Mouse (Mus musculus) stomach, embryonic 14.5 days (tissue): ENCODE measurements around the gene Ppm1a. TPM values are rescaled to one million over a fixed set of nuclear protein-coding genes. Genes with fewer than 3 reads are reported as not detected.
A peak's percentile ranks its signal among the peaks of the same experiment; 100 is the strongest.

Experiments
- ATAC-seq: fragments of 200-750 bp; cut with Nextera tagmentation; 2 replicates; pipeline ENCODE4 v1.8.0; 2017; ENCODE audit warnings: low read depth, moderate TSS enrichment; ENCODE audit not compliant: insufficient number of reproducible peaks, insufficient read depth, low FRiP score
- H3K27ac ChIP-seq: fragments of 300-500 bp; sonication (generic); 2 replicates; pipeline ENCODE4 v1.5.1; 2014; ENCODE audit warnings: mild to moderate bottlenecking, low read length, moderate library complexity, mixed read lengths
- H3K27me3 ChIP-seq: fragments of 300-500 bp; sonication (generic); 2 replicates; pipeline ENCODE4 v1.6.1; 2014; ENCODE audit warnings: low read length, control low read depth, mixed read lengths; ENCODE audit not compliant: control insufficient read depth, insufficient read depth
- H3K36me3 ChIP-seq: fragments of 300-500 bp; sonication (generic); 2 replicates; pipeline ENCODE4 v1.6.1; 2014; ENCODE audit warnings: mild to moderate bottlenecking, control low read depth, low read length, moderate library complexity, mixed read lengths; ENCODE audit not compliant: control insufficient read depth, insufficient read depth
- H3K4me1 ChIP-seq: fragments of 300-500 bp; sonication (generic); 2 replicates; pipeline ENCODE4 v1.6.1; 2014; ENCODE audit warnings: low read length, control low read depth, mixed read lengths; ENCODE audit not compliant: control insufficient read depth, insufficient read depth
- H3K4me2 ChIP-seq: fragments of 300-500 bp; sonication (generic); replicated peaks from 2 replicates; pipeline ENCODE4 v1.6.1; 2014; ENCODE audit warnings: low read depth, low read length, control low read depth
- H3K4me3 ChIP-seq: fragments of 300-500 bp; sonication (generic); 2 replicates; pipeline ENCODE4 v1.5.1; 2014; ENCODE audit warnings: low read depth, low read length, control low read depth
- H3K9ac ChIP-seq: fragments of 300-500 bp; sonication (generic); replicated peaks from 2 replicates; pipeline ENCODE4 v1.6.1; 2014; ENCODE audit warnings: low read depth, mild to moderate bottlenecking, control low read depth, low read length, moderate library complexity, mixed read lengths
- H3K9me3 ChIP-seq: fragments of 300-500 bp; sonication (generic); 2 replicates; pipeline ENCODE4 v1.6.1; 2016; ENCODE audit warnings: low read depth, low read length, control low read depth; ENCODE audit not compliant: control insufficient read depth
- WGBS: fragments of 180-500 bp; shearing (Covaris S2); extraction: QIAGEN DNeasy Blood & Tissue Kit; methylation state at CpG from one replicate; pipeline ENCODE4 v1.1.7; 2014; 5-methylcytosine and 5-hydroxymethylcytosine counted together
- polyA plus RNA-seq: library from polyadenylated mRNA; unstranded; fragments of >200 nt; fragmentation: Nextera tagmentation; extraction: Ambion mirVana; gene quantifications from 2 replicates; pipeline ENCODE4 v1.2.1, GENCODE M21; 2014

Gene Ppm1a
- polyA plus RNA-seq, 1 experiment from 2014 or later, result 52.4 TPM

DNA sequence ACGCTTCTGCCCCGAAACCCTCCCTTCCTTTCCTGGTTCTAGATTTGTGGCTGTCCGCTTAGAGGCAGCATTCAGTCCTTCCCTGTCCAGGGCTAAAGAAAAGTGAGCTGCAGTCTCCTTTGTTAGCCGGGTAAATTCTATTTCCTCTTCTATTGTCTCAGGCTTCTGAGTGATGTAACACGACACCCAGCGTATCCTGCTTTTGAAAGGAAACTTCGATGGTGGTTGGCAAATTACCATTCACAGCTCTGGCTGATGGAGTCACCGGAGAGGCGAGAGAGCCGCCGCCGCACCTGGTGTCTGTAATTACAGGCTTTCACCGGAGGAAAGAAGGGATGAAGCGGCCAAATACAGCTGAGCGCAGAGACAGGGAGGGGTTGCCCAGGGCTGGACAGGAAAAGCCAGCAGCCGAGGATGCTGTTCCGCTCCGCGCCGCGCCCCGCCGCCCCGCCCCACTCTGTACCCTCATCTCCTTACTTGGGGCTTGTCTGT lies 63.7 kb downstream of the Ppm1a start:
- Histone ChIP-seq H3K4me2 (peak overlapping the region; percentile 69), H3K27me3 (no peaks in the 10 kb centered on the region), H3K9ac (0 out of 2 replicates have a peak overlapping the region, but pooled peaks have one; percentile 18), H3K4me1 (0 out of 2 replicates have a peak, but pooled peaks cover 5% of the 10 kb centered on the region), H3K36me3 (no peaks in the 10 kb centered on the region), H3K27ac (peak overlapping the region; percentile 80), H3K4me3 (peak overlapping the region; percentile 37), H3K9me3 (no peaks in the 10 kb centered on the region)
- ATAC-seq, result peak; percentile 84
- 5% methylated on average over 24 of the region's 24 CpGs for WGBS

DNA sequence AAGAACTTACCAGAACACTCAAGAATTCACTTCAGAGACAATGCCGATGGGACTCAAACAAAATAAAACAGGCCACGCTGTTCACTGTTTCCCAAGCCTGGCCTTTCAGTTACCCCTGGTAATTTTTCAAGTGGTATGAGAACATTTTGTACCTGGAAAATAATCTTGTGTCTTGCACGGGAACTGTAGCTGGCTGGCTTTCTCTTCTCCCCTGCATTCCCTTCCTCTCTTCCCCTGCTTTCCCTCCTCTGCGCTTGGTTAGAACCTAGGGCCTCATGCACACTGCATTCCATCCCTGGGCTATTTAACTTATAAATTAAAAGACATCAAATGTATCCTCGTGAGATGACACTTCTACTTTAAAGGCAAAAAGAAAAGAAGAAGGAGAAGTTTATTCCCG lies 64.3 kb downstream of the Ppm1a start:
- peak overlapping the region; percentile 37 for H3K4me3 ChIP-seq
- 0 out of 2 replicates have a peak, but pooled peaks have one; percentile 3 for ATAC-seq
- peak overlapping the region; percentile 69 for H3K4me2 ChIP-seq
- no peaks in the 10 kb centered on the region for H3K27me3 ChIP-seq
- no peak overlapping the region for H3K9ac ChIP-seq
- peak overlapping the region; percentile 80 for H3K27ac ChIP-seq
- H3K36me3 ChIP-seq, result no peaks in the 10 kb centered on the region
- 22% methylated on average over 6 of the region's 6 CpGs for WGBS
- no peaks in the 10 kb centered on the region for H3K9me3 ChIP-seq
- H3K4me1 ChIP-seq, result 0 out of 2 replicates have a peak, but pooled peaks cover 5% of the 10 kb centered on the region

DNA sequence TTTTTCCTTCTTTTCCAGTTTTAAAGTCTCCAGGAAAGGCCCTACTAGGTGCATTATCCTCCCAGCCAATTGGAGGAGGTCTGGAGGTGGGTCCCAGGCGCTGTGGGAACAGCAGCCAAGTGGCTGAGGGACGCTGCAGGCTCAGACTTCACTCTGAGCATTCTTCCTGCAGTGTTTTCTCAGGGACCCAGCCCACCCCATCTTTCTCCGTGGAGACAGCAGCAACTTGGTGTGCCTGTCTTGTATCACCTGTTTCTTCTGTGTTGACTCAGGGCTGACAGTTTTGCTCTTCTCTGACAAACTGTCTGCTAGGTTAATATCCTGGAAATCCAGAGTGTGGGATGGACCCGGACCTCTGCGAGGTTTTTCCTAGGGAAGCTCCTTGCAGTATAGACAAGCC lies 68.4 kb downstream of the Ppm1a start:
- no peak for ATAC-seq
- no peak overlapping the region for H3K4me3 ChIP-seq
- WGBS, result 38% methylated on average over 5 of the region's 5 CpGs
- H3K4me2 ChIP-seq, result no peak overlapping the region
- H3K27ac ChIP-seq, result no peak overlapping the region
- 0 out of 2 replicates have a peak, but pooled peaks cover 5% of the 10 kb centered on the region for H3K4me1 ChIP-seq
- no peaks in the 10 kb centered on the region for H3K9me3 ChIP-seq
- H3K9ac ChIP-seq, result no peak overlapping the region
- no peaks in the 10 kb centered on the region for H3K36me3 ChIP-seq
- no peaks in the 10 kb centered on the region for H3K27me3 ChIP-seq

DNA sequence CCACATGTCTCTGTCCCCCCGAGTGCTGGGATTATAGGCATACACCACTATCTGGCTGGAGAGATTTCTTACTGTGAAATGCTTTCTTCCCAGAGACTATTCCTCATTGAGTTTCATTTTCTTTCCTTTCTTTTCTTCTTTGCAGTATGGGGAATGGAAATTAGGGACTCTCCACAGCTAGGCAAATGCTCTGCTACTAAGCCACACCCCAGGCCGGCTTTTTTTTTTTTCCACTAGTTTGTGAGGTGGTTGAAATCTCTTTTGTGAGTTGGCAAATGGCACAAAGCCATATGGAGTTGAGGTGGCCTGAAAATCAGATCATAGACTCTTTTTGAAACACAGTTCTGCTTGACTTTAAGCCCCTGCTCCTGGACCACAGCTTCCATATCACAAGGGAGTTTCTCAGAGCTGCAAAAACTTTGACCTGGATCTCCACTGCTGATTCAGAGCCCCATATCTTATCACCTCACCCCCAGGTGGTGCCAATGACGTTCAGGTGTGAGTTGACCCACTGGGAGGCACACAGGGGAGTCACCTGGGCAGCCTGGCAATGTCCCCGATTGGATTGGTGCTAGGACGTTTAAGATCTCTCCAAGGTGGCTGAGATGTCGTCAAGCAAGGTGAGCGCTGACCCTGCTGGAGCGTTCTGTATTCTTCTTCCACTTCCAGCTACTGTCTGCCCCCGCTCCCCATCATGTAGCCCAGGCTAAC lies 71.7 kb downstream of the Ppm1a start:
- 62% methylated on average over 9 of the region's 9 CpGs for WGBS
- H3K9ac ChIP-seq, result no peak overlapping the region
- no peak for ATAC-seq
- H3K9me3 ChIP-seq, result no peaks in the 10 kb centered on the region
- H3K4me1 ChIP-seq, result 0 out of 2 replicates have a peak, but pooled peaks cover 5% of the 10 kb centered on the region
- no peak overlapping the region for H3K27ac ChIP-seq
- H3K4me2 ChIP-seq, result no peak overlapping the region
- H3K27me3 ChIP-seq, result peaks cover 4% of the 10 kb centered on the region; the same call in 1 of the 2 replicates
- no peak overlapping the region for H3K4me3 ChIP-seq
- no peaks in the 10 kb centered on the region for H3K36me3 ChIP-seq

DNA sequence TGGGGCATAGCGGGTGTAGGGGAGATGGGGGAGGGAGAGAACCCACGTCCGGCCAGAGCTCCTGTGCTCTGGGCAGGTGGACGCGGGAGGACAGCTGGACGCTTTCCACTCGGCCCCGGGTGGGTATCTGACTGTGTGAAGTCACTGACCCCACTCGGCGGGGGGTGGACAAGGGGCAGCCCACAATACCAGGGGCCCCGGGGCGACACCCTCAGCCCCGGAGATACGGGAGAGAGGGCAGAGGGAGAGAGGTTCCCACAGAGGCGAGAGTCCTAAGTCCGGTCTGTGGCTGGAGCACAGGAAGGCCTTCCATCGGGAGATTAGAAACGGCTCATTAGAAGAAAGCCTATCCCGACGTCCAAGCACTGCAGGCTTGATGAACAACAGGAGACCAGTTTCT lies 72.5 kb downstream of the Ppm1a start:
- Histone ChIP-seq H3K27ac (no peak overlapping the region), H3K27me3 (peaks cover 4% of the 10 kb centered on the region; the same call in 1 of the 2 replicates), H3K4me3 (no peak overlapping the region), H3K9ac (no peak overlapping the region), H3K4me1 (0 out of 2 replicates have a peak, but pooled peaks cover 5% of the 10 kb centered on the region), H3K36me3 (no peaks in the 10 kb centered on the region), H3K9me3 (no peaks in the 10 kb centered on the region), H3K4me2 (no peak overlapping the region)
- 62% methylated on average over 20 of the region's 20 CpGs for WGBS
- ATAC-seq, result no peak

DNA sequence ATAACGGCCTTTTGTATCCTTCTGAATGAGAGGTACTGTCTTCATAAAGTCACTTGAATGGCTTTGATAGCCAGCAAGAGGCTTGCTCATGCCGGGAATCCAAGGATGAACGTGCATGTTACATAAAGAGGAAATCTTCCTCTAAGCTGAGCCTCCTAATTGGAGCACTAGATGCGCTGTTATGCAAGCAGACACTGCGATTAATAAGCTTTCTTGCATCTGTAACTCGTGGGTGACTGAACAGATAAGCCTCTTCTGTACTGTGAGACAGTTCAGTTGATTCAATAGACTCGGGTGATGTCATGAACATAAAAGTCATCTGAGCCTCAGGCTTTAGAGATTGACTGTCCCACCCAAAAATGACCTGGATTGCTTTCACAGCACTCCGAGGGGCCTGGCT lies 73.1 kb downstream of the Ppm1a start:
- ATAC-seq, result no peak
- Histone ChIP-seq H3K9ac (no peak overlapping the region), H3K4me3 (no peak overlapping the region), H3K4me2 (no peak overlapping the region), H3K36me3 (no peaks in the 10 kb centered on the region), H3K9me3 (no peaks in the 10 kb centered on the region), H3K27me3 (peaks cover 4% of the 10 kb centered on the region; the same call in 1 of the 2 replicates), H3K4me1 (0 out of 2 replicates have a peak, but pooled peaks cover 5% of the 10 kb centered on the region), H3K27ac (no peak overlapping the region)
- WGBS, result 76% methylated on average over 8 of the region's 8 CpGs

DNA sequence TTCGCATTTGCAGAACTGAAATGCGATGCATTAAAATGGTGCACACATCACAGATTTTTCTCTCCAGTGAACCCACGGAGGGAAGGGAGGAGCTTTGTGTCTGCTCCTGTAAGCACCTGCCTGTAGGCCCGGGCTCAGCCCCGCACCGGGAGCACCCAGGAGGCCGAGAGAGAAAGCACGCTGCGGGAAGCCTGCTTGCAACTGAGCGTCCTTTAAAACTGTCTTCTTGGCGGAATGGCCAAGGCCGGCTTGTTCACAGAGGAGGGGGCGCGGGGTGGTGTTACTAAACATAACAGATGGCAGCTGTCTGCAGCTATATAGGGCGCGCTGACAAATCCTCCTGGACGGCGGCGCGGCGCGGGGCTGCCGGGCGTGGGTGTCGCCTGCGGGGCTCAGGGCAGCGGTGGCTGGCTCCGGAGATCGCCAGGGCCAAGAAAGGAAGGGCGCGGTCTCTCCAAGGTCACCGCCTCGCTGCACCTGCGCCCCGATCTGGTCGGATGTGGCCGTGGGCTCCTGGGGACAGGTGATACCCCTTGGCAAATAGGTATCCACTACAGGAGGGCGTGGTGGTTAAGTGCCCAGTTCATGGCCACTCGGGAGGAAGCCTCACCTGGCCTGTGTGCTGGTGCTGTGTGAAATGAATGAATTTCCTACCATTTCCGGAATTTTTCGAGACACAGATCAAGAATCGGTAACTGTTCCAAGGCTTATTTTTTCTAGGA lies 74.6 kb downstream of the Ppm1a start:
- Histone ChIP-seq H3K9me3 (no peaks in the 10 kb centered on the region), H3K36me3 (no peaks in the 10 kb centered on the region), H3K9ac (no peak overlapping the region), H3K4me1 (0 out of 2 replicates have a peak, but pooled peaks cover 5% of the 10 kb centered on the region), H3K4me2 (peak overlapping the region; percentile 74), H3K27me3 (peaks cover 4% of the 10 kb centered on the region; the same call in 1 of the 2 replicates), H3K4me3 (peak overlapping the region; percentile 34), H3K27ac (no peak overlapping the region)
- peak; percentile 51; the same call in 1 of the 2 replicates for ATAC-seq
- 6% methylated on average over 42 of the region's 42 CpGs for whole genome bisulfite sequencing

DNA sequence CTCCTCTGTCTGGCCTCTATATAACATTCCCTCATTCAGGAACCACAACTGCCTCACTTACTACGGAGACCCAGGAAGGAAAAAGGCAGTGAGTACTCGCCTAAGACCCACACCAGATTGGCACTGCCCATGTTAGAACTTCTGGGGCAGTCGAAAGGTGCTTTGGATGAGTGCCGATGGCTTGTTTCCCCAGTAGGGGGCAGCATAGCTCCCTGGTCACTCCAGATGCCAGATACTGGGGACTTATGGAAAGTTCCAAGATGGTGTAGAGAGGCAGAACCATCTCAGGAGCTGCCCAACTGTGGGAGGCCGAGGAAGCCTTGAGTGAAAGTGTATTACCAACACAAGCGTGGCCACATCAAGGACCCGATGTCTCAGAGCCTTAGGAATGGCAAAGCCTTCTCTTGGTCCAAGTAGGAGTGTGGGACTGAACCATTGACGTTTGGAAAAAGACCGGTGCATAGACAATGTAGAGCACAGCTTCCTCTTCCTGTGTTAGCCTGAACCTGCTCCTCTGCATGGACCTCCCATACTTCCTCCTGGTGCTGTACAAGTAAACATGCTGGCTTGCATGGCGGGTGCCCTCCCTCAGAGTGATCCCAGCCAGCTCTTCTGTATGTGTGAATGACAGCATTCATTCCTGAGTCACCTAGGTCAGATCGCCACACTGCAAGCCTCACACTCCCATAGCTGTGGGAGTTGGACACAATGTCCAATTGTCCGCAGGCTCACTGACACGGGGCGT lies 77.7 kb downstream of the Ppm1a start:
- 76% methylated on average over 14 of the region's 14 CpGs for WGBS
- ATAC-seq, result no peak
- peaks cover 4% of the 10 kb centered on the region; the same call in 1 of the 2 replicates for H3K27me3 ChIP-seq
- H3K4me2 ChIP-seq, result no peak overlapping the region
- H3K4me1 ChIP-seq, result 0 out of 2 replicates have a peak, but pooled peaks cover 5% of the 10 kb centered on the region
- no peak overlapping the region for H3K27ac ChIP-seq
- no peaks in the 10 kb centered on the region for H3K36me3 ChIP-seq
- H3K4me3 ChIP-seq, result no peak overlapping the region
- H3K9me3 ChIP-seq, result no peaks in the 10 kb centered on the region
- H3K9ac ChIP-seq, result no peak overlapping the region
